Mouse (Mus musculus): Measurements from ENCODE around the gene Med12l.
A peak's percentile ranks its signal among the peaks of the same experiment; 100 is the strongest.
"Not testable (repeated sequence)": the region's sequence is repeated elsewhere in the genome, so short reads cannot be mapped to it uniquely, and the experiment has no call there.

Med12l gene

DNA sequence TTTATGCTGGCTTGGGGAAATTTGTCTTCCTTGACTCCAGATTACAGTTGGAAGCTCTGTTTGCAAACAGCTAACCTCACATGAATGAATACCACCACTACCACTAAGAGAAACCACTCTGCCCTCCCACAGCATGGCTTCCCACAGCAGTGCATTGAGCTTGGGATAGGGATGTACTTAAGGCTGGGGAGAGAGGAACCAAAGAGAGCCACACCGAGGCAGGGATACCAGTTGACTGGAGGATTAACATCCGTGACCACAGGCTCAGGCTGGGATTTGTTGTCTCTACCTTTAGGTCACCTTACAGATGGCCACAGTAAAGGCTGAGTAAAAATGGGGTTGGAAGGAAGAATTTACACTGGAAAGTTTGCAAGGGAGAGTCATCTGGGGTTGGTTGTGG lies 16.6 kb downstream of the Med12l start:
- no peak for DNase-seq (ENCODE audit: low read depth, low spot score)

DNA sequence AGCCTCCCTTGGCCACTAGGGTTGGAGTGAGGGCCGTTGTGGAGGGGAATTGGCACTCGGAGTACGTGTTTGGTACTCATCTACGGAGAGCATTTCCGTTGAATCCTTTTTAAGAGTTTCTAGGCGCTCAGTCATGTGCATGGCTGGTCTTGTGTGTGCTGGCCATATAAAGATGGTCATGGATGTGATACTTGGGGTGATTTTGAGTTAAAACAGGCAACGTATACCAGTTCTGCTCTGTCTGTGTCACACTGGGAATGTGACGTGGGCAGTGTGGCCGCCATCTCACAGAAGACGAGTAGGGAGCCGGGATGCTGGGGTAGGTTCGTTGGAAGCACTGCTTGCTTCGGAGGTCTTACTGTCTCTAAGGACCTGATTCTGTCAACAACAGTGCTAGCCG lies 17.3 kb downstream of the Med12l start:
- no peak for DNase-seq (ENCODE audit: low read depth, low spot score)

DNA sequence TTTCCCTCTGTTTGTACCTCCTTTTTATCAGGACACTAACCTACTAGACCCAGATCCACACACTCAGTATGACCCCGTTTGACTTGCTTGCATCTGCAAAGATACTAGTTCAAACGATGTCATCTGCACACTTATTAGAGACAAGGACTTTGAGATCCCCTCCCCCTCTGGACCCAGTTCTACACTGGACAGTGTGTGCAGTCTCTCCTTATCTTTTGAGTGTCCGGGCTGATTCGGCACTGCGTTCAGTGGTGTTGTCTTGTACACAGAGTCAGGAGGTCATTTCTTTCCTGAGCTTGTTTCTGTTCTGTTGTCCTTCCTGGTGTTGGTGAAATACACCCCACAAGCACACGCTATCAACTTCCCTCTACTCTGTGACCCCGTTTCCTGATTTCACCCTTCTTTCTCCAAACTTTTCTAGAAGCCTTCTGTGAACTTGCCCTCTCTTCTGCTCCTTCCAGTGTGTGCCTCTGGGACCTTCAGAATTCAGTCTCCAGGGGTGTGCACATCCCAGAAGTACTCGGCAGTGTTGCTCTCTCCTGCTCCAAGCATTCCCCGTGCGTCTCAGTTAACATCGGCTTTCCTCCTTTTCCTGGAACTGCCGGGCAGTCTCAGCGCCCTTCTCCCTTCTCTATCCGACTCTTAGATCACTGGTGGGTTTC lies 19.0 kb downstream of the Med12l start:
- no peak for DNase-seq (ENCODE audit: low read depth, low spot score)

DNA sequence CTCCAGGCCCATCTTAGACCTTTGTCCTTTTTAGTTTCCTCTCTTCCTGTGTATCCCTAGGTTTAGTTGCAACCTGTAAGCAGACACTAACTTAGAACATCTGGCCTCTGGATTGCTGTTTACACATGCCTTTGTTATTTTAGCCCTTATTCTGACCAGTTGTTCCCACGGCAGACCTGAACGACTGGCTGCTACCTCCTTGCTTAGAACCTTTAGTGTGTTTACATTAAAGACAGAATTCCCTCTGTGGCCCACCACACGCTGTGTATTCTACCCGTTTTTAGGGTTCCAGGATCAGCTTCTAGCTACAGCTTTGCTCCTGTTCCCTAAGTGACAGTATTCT lies 19.5 kb downstream of the Med12l start:
- no peak for DNase-seq (ENCODE audit: low read depth, low spot score)

DNA sequence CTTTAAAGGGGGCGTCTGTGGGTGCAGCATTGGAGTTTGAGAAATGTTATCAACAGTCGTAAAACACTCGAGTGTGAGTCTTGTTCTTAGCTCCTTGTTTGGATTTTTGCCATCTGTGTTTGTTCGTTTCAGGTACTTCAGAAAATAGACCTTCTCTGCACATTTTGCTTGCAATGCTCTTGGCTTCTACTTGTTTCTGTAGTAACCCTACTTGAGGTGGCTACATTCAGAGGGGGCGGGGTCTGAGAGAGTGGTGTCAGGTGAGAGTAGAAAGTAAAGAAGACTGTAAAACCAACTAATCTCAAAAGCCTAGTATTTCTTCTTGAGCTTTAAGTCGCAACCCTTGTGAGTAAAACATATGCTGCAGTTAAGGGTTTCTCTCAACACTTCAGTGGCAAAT lies 23.1 kb downstream of the Med12l start:
- DNase-seq (ENCODE audit: low read depth, low spot score): no peak

DNA sequence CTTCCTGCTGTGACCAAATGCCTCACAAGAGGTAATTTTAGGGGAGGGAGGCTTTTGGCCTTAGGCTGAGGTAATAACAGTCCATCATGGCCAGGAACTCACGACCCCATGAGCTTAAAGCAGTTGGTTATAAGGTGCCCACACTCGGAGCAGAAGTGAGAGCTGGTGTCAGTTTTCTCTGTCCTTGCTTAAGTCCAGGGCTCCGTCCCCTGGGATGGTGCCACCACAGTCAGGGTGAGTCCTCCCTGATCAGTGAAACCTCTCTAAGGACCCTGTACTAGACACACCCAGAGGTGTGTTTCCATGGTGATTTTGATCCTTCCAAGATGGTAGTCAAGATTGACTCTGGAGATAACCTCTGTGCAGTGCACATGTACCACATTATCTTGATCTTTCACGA lies 25.4 kb downstream of the Med12l start:
- no peak for DNase-seq (ENCODE audit: low read depth, low spot score)

DNA sequence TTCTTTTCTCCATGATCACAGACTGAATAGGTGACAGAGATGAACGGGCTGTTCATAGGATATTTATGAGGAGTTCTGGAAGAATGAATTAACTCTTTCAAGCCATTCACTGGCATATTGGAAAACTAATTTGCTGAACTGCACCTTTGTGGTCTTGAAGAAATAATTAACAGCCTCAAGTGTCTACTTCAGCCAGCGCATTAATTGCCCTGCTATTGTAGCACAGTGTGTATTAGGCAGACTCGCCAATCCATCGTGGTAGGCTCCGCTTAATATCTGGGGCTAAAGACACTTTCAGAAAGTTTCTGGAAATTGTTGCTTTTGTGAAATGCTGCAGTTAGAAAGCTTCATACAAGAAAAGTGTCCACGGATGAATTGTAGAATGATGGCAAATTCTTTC lies 35.9 kb downstream of the Med12l start:
- no peak for DNase-seq (ENCODE audit: low read depth, low spot score)

DNA sequence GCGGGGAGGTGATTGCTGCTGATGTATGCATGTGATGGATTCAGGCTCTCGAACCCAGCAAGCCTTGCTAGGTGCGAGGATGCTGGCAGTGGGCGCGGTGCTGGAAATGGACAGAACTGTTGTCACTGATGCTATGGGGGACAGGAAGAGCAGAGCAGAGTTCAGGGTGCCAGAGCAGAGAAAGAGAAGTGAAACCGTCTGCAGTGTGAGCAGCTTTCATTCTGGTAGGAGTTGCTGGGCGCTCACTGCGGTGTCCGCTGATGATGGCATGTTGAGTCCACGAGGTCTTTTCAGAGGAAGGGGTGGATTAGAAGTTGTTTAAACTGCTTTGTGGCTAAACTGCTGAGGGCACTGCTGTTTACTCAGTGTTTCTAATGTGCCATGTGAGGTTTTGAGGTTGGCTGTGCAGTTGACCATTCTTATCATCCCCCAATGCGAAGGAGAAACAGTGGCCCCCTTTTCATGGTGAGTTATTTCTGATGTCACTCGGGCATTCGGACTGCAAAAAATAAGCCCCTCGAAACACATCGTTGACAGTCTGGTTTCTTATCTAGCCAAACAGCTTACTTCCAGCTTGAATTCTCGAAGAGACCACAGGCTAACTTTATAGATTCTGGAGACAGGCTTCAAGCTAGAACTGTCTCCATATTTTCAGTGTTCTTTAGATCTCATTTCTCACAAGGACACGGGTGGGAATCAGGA lies 49.4 kb downstream of the Med12l start:
- no peak for DNase-seq (ENCODE audit: low read depth, low spot score)

DNA sequence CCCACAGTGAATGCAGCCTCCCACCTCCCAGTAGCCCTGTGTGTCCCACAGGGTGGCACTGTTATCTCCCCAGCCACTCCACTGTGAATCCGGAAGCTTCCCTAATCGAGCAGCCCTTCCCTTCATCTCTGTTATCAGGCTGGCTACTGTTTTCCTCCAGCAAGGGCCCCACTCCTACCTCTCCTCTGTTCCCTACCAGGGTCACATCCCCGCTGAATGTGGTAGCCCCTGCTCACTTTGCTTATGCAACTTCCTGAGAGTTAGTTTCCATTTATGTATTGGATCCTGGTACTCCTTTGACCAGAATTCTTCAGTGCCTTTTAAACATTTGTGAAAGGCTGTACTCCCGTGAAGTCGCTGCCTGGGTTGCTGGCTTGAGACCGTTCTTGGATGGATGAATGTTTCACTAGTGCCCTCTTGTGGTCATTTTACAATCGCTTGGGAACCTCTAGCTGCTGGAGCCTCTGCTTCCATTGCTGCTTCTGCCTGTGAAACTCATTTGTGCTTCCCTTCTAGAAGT lies 53.5 kb downstream of the Med12l start:
- DNase-seq (ENCODE audit: low read depth, low spot score): peak; percentile 51

DNA sequence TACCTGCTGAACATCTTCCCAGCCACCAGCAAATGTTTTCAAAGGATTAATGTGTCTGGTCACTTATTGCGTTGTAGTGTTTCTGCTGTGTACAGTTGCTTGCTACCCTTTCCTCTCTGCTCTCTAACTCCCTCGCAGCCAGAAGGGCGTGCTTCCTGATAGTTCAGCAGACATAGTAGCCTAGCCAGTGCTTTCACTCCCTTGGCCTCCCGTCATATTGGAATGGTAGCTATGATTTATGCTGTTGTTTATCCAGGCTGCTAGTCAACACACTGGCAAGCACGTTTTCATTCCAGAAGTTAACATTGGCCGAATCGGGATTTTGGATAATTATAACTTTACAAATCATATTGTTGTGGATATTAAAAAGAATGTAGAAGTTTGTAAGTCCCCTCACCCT lies 54.5 kb downstream of the Med12l start:
- no peak for DNase-seq (ENCODE audit: low read depth, low spot score)

DNA sequence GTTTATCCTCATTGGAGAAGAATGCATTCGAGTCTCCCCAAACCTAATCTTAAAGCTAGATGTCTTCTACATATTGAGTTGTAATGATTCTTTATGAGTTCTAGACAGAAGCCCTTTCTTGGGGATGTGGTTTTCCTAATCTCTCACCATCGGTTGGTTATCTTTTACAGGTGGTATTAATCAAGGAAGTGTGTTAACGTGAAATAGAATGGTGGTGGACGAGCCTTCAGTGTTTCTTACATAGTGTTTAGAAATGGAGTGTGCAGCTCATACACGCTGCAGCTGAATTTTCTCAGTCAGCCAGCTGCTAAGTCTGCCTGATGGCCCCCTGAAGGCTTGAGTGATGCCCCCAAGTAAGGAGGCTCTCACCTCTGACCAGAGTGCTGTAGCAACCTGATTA lies 56.5 kb downstream of the Med12l start:
- no peak for DNase-seq (ENCODE audit: low read depth, low spot score)

DNA sequence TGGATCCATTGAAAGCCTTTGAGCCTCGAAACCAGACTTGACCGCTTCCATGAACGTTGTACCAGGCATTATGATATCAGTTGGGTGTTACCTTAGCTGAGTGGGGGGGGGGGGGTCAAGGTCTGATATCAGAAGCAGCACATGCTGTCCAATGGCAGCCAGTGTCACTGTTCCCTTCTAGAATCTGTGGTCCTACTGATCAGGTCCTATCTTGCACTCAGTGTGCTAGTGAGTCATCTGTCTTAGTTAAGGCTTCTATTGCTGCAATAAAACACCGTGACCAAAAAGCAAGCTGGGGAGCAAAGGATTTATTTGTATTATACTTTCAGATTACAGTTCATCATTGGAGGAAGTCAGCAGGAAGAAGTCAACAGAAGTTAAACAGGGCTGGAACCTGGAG lies 57.8 kb downstream of the Med12l start:
- no peak for DNase-seq (ENCODE audit: low read depth, low spot score)

DNA sequence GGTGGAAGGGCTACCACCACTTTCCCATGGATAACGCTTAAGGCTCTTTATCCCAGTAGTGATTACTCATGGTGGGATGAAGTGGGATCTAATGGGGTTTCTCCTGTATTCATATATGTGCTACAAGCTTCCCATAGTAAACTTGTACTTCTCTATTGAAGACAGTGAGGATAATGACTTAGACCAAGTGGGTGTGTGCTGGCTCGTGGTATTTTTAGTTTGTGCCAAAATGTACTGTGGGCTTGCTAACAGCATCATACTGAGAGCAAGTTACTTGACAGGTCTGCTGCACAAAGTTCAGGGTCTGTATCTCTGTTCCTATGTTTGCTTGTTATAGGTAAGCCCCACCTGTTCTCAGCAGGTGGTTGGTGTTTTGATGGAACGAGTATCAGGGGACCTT lies 60.3 kb downstream of the Med12l start:
- DNase-seq (ENCODE audit: low read depth, low spot score): no peak

DNA sequence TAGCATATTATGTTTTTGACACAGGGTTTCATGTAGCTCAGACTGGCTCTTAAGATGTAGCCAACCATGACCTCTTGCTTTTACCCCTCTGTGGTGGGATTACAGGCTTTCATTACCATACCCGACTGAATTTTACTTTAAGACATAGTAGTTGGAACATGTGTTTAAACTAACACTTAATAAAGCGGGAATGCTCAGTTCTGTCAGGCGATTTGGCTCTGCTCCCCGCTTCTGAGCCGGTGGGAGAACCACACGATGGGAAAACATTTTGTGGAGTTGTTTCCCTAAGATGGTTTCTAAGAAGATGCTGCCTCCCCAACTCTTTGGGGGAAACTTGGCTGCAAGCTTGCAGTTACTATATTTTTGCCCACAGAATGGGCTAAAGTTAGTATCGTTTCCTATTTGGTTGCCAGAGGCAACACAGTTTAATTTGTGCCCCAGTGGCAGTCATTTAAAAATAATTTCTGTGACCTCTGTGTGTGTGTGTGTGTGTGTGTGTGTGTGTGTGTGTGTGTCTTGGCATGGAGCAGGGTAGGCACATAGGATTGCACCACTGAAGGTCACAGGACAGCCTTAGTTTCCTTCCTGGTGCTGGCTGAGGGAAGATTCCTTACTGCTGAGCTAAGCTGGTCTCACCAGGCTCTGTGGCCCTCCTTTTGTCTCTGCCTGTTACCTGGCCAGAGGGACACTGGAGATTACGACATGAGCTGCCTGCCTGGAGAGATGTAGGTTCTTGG lies 61.1 kb downstream of the Med12l start:
- DNase-seq (ENCODE audit: low read depth, low spot score): no peak

DNA sequence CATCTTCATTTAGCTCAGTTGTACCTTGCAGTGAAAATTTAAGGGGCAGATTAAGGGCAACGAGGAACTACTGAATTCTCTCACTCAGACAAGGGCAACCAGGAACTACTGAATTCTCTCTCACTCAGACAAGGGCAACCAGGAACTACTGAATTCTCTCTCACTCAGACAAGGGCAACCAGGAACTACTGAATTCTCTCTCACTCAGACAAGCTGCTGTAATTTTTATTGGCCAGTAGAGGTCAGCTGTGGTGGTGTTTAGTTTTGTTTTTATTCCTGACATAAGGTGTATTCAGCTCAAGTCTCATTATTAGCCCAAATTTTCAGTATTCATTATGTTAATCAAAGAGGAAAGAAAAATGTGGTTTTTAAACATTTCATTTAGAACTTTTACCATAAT lies 63.4 kb downstream of the Med12l start:
- DNase-seq (ENCODE audit: low read depth, low spot score): not testable (repeated sequence)

DNA sequence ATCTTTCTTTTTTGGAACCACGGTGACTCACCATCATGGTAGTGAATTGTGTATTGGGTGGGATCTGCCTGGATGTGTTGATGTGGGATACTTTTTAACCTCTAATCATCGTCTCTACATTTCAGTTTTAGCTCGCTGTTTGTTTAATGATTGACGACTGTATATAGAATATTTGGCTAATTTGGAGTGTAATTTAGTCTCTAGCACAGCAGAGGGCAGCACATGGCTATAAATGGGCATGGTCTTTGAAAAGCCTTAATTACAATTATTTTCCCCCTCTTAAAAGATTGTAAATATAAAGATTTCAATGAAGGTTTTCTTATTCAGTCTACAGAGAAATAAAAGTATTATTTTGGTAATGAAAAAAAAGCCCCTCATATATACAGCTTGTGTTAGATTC lies 71.7 kb downstream of the Med12l start:
- DNase-seq (ENCODE audit: low read depth, low spot score): no peak

DNA sequence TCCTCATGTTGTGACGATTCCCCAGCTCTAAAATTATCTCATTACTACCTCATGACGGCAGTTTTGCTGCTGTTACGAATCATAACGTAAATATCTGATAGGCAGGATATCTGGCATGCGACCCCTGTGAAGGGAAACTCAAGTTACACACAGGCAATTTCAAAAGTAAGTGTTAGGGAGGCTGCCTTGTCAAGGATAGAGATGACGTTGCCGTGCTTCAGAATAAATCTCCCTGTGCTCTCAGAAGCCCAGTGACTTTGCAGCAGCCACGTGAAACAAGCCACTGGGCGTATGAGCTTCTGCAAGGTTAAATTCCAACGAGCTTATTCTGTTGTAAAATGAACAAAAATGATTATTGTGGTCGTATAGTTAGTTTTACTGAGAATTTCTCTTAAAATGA lies 73.0 kb downstream of the Med12l start:
- no peak for DNase-seq (ENCODE audit: low read depth, low spot score)

DNA sequence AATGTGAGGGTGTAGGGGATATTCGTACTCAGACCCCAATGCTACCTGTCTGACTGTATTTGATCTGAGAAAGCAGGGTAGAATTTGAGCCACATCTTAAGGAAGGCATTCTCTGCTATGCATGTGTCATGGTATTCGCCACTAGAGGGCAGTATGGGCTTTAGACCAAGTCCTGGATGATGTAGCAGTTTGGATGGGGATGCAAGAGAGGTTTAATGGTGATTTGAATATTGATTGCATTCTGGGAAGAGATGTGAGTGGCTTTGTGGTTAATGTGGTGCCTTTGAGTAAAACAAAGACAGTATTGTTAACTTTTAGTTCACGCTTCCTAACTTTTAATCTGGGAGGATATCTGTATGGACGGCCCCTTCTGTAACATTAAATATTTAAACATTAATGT lies 73.7 kb downstream of the Med12l start:
- peak; percentile 11 for DNase-seq (ENCODE audit: low read depth, low spot score)

DNA sequence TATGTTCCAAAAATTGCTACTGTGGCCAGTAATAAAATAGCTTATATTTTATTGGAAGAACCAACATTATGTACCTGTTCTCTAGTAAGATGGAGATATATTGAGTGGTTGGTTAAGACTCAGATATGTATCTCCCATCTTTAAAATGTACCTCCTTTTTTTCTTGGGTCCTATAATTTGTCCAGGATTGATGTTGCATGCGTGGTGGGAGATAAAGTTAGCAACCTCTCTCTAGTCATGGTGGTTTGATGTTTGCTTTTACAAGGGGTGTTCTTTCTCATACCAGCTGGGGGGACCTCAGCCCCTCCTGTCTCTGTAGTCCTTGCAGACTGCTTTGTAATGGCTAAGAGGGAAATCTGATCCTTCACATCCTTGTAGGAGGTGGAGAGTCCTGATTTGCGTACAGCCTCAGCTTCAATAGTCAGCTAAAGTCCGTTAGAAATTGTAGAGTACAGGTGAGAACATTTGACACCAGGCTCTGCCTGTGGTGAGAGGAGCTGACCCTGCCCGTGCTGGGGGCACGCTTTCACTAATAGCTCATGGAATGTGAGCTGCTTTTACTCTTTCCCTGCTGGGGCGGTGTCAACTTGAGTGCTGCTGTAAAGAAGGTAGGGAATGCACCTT lies 74.8 kb downstream of the Med12l start:
- no peak for DNase-seq (ENCODE audit: low read depth, low spot score)

DNA sequence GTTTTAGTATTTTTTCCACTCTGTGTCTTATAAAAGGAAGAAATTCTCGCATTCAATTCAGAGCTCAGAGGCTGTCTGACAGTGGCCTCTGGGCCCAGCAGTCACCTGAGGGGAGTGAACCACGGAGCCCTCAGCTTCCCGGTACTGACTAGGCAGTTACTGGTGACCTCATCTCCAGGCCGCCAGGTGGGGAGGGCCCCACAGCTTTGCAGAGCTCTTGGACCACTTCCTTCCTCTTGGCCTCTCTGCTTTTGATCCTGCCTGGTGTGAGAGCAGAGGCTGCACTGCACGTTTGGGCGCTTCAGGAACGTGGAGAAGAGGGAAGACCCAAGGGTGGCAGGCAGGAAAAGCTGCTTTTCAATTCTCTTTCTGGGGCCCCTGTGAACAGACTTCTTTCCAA lies 75.3 kb downstream of the Med12l start:
- no peak for DNase-seq (ENCODE audit: low read depth, low spot score)

DNA sequence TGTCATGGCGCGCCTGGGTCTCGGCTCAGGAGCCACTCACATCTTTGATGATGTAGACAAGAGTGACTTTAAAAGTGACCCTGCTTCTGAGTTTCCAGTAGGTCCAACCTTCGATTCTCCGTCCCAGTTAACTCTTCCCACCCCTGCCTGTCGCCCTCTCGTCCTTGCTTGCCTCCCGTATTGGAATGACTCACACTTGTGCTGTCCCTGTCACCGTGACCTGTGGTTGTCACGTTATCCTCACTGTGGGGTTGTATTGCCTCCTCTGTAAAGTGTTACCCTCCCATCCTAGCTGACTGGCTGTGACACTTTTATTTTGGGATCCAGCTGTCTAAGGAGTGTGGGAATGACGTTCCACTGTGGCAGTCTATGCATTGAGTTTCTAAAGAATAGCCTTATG lies 87.1 kb downstream of the Med12l start:
- DNase-seq (ENCODE audit: low read depth, low spot score): no peak

DNA sequence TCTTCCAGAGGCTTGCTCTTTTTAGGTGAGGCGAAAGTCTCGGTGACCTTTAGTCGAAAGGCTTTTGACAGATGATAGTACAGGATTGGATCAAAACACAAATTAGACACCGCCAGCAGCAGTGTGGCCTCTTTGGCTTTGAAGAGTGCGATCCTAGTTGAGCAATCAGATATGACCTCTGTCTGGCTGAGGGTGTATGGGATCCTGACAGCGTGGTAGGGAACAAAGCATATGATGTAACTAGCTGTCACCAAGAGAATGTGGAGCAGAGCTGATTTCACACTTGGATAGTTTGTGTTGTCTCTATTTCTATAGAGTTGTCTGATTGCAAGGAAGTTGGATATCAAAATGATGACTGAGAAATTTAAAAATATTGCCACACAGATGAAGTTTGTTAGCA lies 91.8 kb downstream of the Med12l start:
- DNase-seq (ENCODE audit: low read depth, low spot score): no peak

Data from retina, adult 2 months (tissue).